29 mouse cellular contexts compared by ENCODE assay signal in genomic region chr5:129412161-129412560, GRCm38 (mm10).
DNase-seq lines count a peak whose midpoint lies in the region; ATAC-seq and TF ChIP-seq lines count a peak whose summit lies in the region.
"Had no signal": no experiment of that assay in that cellular context is flagged by ENCODE, and none has a peak within 500 bp of the region (broad histone marks: within the 10 kb centered on the region; RNA-seq: fewer than 3 reads in every experiment).

No protein-coding gene starts in this region.

- 0 out of 2 replicates have a peak, but pooled peaks have one; percentile 57 for ATAC-seq in hindbrain, embryonic 15.5 days (ENCODE audit: low FRiP score, low read depth)
- ATAC-seq in hindbrain, embryonic 12.5 days (ENCODE audit: low FRiP score) = no peak
- ATAC-seq in midbrain, postnatal 0 days (ENCODE audit: low FRiP score) = no peak
- ATAC-seq in midbrain, embryonic 16.5 days = no peak
- peak; percentile 82 for ATAC-seq in forebrain, postnatal 0 days
- ATAC-seq: intestine, postnatal 0 days; lung, postnatal 0 days; midbrain, embryonic 13.5 days had no signal

- 0 out of 2 replicates have a peak, but pooled peaks cover 2% of the 10 kb centered on the region for H3K27me3 ChIP-seq in hindbrain, embryonic 15.5 days
- H3K27me3 ChIP-seq in hindbrain, embryonic 12.5 days = no peaks in the 10 kb centered on the region
- no peaks in the 10 kb centered on the region for H3K27me3 ChIP-seq in midbrain, postnatal 0 days (ENCODE audit: insufficient read depth, low read length)
- no peaks in the 10 kb centered on the region for H3K27me3 ChIP-seq in midbrain, embryonic 16.5 days (ENCODE audit: control insufficient read depth, insufficient read depth, low read depth, low read length)
- H3K27me3 ChIP-seq in forebrain, postnatal 0 days (ENCODE audit: insufficient read depth, low read length) = no peaks in the 10 kb centered on the region
- H3K27me3 ChIP-seq: embryonic facial prominence, embryonic 15.5 days; limb, embryonic 12.5 days; midbrain, embryonic 13.5 days; neural tube, embryonic 15.5 days had no signal

- H3K36me3 ChIP-seq in hindbrain, embryonic 15.5 days = no peaks in the 10 kb centered on the region
- H3K36me3 ChIP-seq in hindbrain, embryonic 12.5 days = no peaks in the 10 kb centered on the region
- no peaks in the 10 kb centered on the region for H3K36me3 ChIP-seq in midbrain, postnatal 0 days (ENCODE audit: insufficient read depth, low read length)
- no peaks in the 10 kb centered on the region for H3K36me3 ChIP-seq in midbrain, embryonic 16.5 days (ENCODE audit: control insufficient read depth, insufficient read depth, low read length)
- H3K36me3 ChIP-seq in forebrain, postnatal 0 days (ENCODE audit: insufficient read depth) = no peaks in the 10 kb centered on the region
- H3K36me3 ChIP-seq: embryonic facial prominence, embryonic 10.5 days; embryonic facial prominence, embryonic 15.5 days; limb, embryonic 12.5 days; midbrain, embryonic 13.5 days; neural tube, embryonic 15.5 days had no signal

- H3K4me1 ChIP-seq in hindbrain, embryonic 15.5 days (replicated peaks) = peaks cover 9% of the 10 kb centered on the region
- H3K4me1 ChIP-seq in hindbrain, embryonic 12.5 days = peaks cover 13% of the 10 kb centered on the region; the same call in 1 of the 2 replicates
- H3K4me1 ChIP-seq in midbrain, postnatal 0 days (ENCODE audit: insufficient read depth, low read length) = no peaks in the 10 kb centered on the region
- peaks cover 4% of the 10 kb centered on the region; the same call in 1 of the 2 replicates for H3K4me1 ChIP-seq in midbrain, embryonic 16.5 days (ENCODE audit: control insufficient read depth, insufficient read depth, low read length)
- 0 out of 2 replicates have a peak, but pooled peaks cover 7% of the 10 kb centered on the region for H3K4me1 ChIP-seq in forebrain, postnatal 0 days (ENCODE audit: insufficient read depth)
- H3K4me1 ChIP-seq: midbrain, embryonic 13.5 days had no signal

- no peak for TF ChIP-seq CTCF in midbrain, postnatal 0 days (IDR thresholded peaks at IDR 0.05)
- no peak for TF ChIP-seq CTCF in forebrain, postnatal 0 days (IDR thresholded peaks at IDR 0.05; ENCODE audit: low read depth)

- DNase-seq in cerebellum, postnatal 10 days = peak; percentile 94 to 96
- no peak for DNase-seq in cerebellum, adult 9-11 months
- DNase-seq in midbrain, postnatal 0 days (ENCODE audit: low spot score) = peak; percentile 87
- DNase-seq in forebrain, postnatal 0 days = peak; percentile 84
- no peak for DNase-seq in kidney, postnatal 14 days
- DNase-seq: adrenal gland, adult 8-10 months; cerebellum, adult 11 months; gastrocnemius, adult 2 months; gastrocnemius, postnatal 36 days; heart, adult 18-20 months; heart, postnatal 4 days; kidney, adult 9 months; kidney, postnatal 10 days; layer of hippocampus, adult 9-11 months; retina, postnatal 1 day; thymus, adult 2 months; thymus, postnatal 36 days had no signal

- H3K9ac ChIP-seq in hindbrain, embryonic 15.5 days = no peak overlapping the region
- H3K9ac ChIP-seq in hindbrain, embryonic 12.5 days = no peak overlapping the region
- H3K9ac ChIP-seq in midbrain, postnatal 0 days (replicated peaks; ENCODE audit: low read length, poor library complexity, severe bottlenecking) = no peak overlapping the region
- no peak overlapping the region for H3K9ac ChIP-seq in midbrain, embryonic 16.5 days (ENCODE audit: low read depth, low read length)
- H3K9ac ChIP-seq in forebrain, postnatal 0 days = no peak overlapping the region
- H3K9ac ChIP-seq: embryonic facial prominence, embryonic 15.5 days; limb, embryonic 12.5 days; midbrain, embryonic 13.5 days; neural tube, embryonic 15.5 days had no signal

- no peak overlapping the region for H3K27ac ChIP-seq in hindbrain, embryonic 15.5 days (replicated peaks)
- H3K27ac ChIP-seq in hindbrain, embryonic 12.5 days = no peak overlapping the region
- no peak overlapping the region for H3K27ac ChIP-seq in midbrain, postnatal 0 days (ENCODE audit: low read depth, low read length)
- H3K27ac ChIP-seq in midbrain, embryonic 16.5 days (ENCODE audit: low read length) = no peak overlapping the region
- no peak overlapping the region for H3K27ac ChIP-seq in forebrain, postnatal 0 days (ENCODE audit: low read depth, low read length)
- H3K27ac ChIP-seq: embryonic facial prominence, embryonic 10.5 days; embryonic facial prominence, embryonic 15.5 days; gastrocnemius, adult 2 months; limb, embryonic 12.5 days; macrophage; midbrain, embryonic 13.5 days; neural tube, embryonic 15.5 days had no signal

- no peak overlapping the region for H3K4me3 ChIP-seq in hindbrain, embryonic 15.5 days
- H3K4me3 ChIP-seq in hindbrain, embryonic 12.5 days = no peak overlapping the region
- no peak overlapping the region for H3K4me3 ChIP-seq in midbrain, postnatal 0 days (ENCODE audit: low read depth, low read length)
- H3K4me3 ChIP-seq in midbrain, embryonic 16.5 days (ENCODE audit: low read depth, low read length) = no peak overlapping the region
- no peak overlapping the region for H3K4me3 ChIP-seq in forebrain, postnatal 0 days (ENCODE audit: low read depth, low read length)
- H3K4me3 ChIP-seq: embryonic facial prominence, embryonic 10.5 days; embryonic facial prominence, embryonic 15.5 days; gastrocnemius, adult 2 months; limb, embryonic 12.5 days; midbrain, embryonic 13.5 days; neural tube, embryonic 15.5 days had no signal

- no peak overlapping the region for H3K4me2 ChIP-seq in hindbrain, embryonic 15.5 days
- H3K4me2 ChIP-seq in hindbrain, embryonic 12.5 days (replicated peaks) = no peak overlapping the region
- H3K4me2 ChIP-seq in midbrain, postnatal 0 days (ENCODE audit: low read depth, low read length, poor library complexity, severe bottlenecking) = no peak overlapping the region
- no peak overlapping the region for H3K4me2 ChIP-seq in midbrain, embryonic 16.5 days (ENCODE audit: low read length)
- H3K4me2 ChIP-seq in forebrain, postnatal 0 days (ENCODE audit: low read depth) = no peak overlapping the region
- H3K4me2 ChIP-seq: embryonic facial prominence, embryonic 15.5 days; heart, embryonic 11.5 days; limb, embryonic 12.5 days; midbrain, embryonic 13.5 days; neural tube, embryonic 15.5 days had no signal

- WGBS in hindbrain, embryonic 15.5 days = 82% methylated on average over 6 of the region's 6 CpGs
- 90% methylated on average over 6 of the region's 6 CpGs for WGBS in hindbrain, embryonic 12.5 days
- 90% methylated on average over 6 of the region's 6 CpGs for WGBS in midbrain, postnatal 0 days
- WGBS in midbrain, embryonic 16.5 days = 87% methylated on average over 6 of the region's 6 CpGs
- 65% methylated on average over 6 of the region's 6 CpGs for WGBS in forebrain, postnatal 0 days

- no peaks in the 10 kb centered on the region for H3K9me3 ChIP-seq in hindbrain, embryonic 15.5 days
- H3K9me3 ChIP-seq in hindbrain, embryonic 12.5 days (replicated peaks) = no peaks in the 10 kb centered on the region
- no peaks in the 10 kb centered on the region for H3K9me3 ChIP-seq in midbrain, postnatal 0 days (ENCODE audit: low read length)
- no peaks in the 10 kb centered on the region for H3K9me3 ChIP-seq in midbrain, embryonic 16.5 days (replicated peaks; ENCODE audit: control insufficient read depth, low read length, poor library complexity, severe bottlenecking)
- H3K9me3 ChIP-seq in forebrain, postnatal 0 days (ENCODE audit: low read length) = no peaks in the 10 kb centered on the region
- H3K9me3 ChIP-seq: embryonic facial prominence, embryonic 10.5 days; embryonic facial prominence, embryonic 15.5 days; limb, embryonic 12.5 days; midbrain, embryonic 13.5 days; neural tube, embryonic 15.5 days had no signal

Comparison
In these comparisons a context has a peak if more than half of its experiments do, and no peak if none do; other contexts are left out.
1. DNase-seq: peak in cerebellum, postnatal 10 days (2 of 2), midbrain, postnatal 0 days (single experiment) and forebrain, postnatal 0 days (single experiment); none in cerebellum, adult 9-11 months (single experiment) and kidney, postnatal 14 days (single experiment).
2. ATAC-seq: peak in hindbrain, embryonic 15.5 days (single experiment) and forebrain, postnatal 0 days (single experiment); none in hindbrain, embryonic 12.5 days (single experiment), midbrain, postnatal 0 days (single experiment) and midbrain, embryonic 16.5 days (single experiment).